Mouse (Mus musculus) midbrain, embryonic 12.5 days (tissue): Measurements from ENCODE around the gene Slc6a5. TPM values are rescaled to one million over a fixed set of nuclear protein-coding genes. Genes with fewer than 3 reads are reported as not detected.

Experiments used
- ATAC-seq: fragments of 200-750 bp; cut with Nextera tagmentation; 2 replicates; pipeline ENCODE4 v1.8.0; 2017; ENCODE audit warnings: low read depth, moderate TSS enrichment, moderate library complexity; ENCODE audit not compliant: low FRiP score
- H3K27ac ChIP-seq: fragments of 300-500 bp; sonication (generic); replicated peaks from 2 replicates; pipeline ENCODE4 v1.5.1; 2016; ENCODE audit warnings: mild to moderate bottlenecking
- H3K27me3 ChIP-seq: fragments of 300-500 bp; sonication (generic); 2 replicates; pipeline ENCODE4 v1.6.1; 2016; ENCODE audit warnings: mild to moderate bottlenecking
- H3K36me3 ChIP-seq: fragments of 300-500 bp; sonication (generic); 2 replicates; pipeline ENCODE4 v1.6.1; 2016
- H3K4me1 ChIP-seq: fragments of 300-500 bp; sonication (generic); 2 replicates; pipeline ENCODE4 v1.6.1; 2016
- H3K4me2 ChIP-seq: fragments of 300-500 bp; sonication (generic); replicated peaks from 2 replicates; pipeline ENCODE4 v1.6.1; 2016; ENCODE audit warnings: mild to moderate bottlenecking, moderate library complexity
- H3K4me3 ChIP-seq: fragments of 300-500 bp; sonication (generic); 2 replicates; pipeline ENCODE4 v1.5.1; 2016; ENCODE audit warnings: mild to moderate bottlenecking
- H3K9ac ChIP-seq: fragments of 300-500 bp; sonication (generic); replicated peaks from 2 replicates; pipeline ENCODE4 v1.6.1; 2016; ENCODE audit warnings: mild to moderate bottlenecking, moderate library complexity
- H3K9me3 ChIP-seq: fragments of 300-500 bp; sonication (generic); 2 replicates; pipeline ENCODE4 v1.6.1; 2016; ENCODE audit warnings: mild to moderate bottlenecking
- WGBS: fragments of 180-500 bp; shearing (Covaris S2); methylation state at CpG from one replicate; pipeline ENCODE4 v1.1.7; 2016; 5-methylcytosine and 5-hydroxymethylcytosine counted together
- polyA plus RNA-seq: library from polyadenylated mRNA; unstranded; fragments of >200 nt; fragmentation: Nextera tagmentation; extraction: Ambion mirVana; gene quantifications from 2 replicates; pipeline ENCODE4 v1.2.1, GENCODE M21; 2016

Gene Slc6a5
- polyA plus RNA-seq, 1 experiment from 2014 or later: 0.08 TPM

- no peaks in the 10 kb centered on the region for H3K27me3 ChIP-seq
- WGBS: 80% methylated on average over 2 of the region's 2 CpGs
- H3K27ac ChIP-seq: no peak overlapping the region
- no peaks in the 10 kb centered on the region for H3K4me1 ChIP-seq
- H3K4me3 ChIP-seq: no peak overlapping the region
- no peak overlapping the region for H3K9ac ChIP-seq
- no peak overlapping the region for H3K4me2 ChIP-seq
- H3K9me3 ChIP-seq: no peaks in the 10 kb centered on the region
- H3K36me3 ChIP-seq: no peaks in the 10 kb centered on the region
- ATAC-seq: no peak
Observed at GRCm38 (mm10) chr7:50005268-50005667, 95.3 kb downstream of the Slc6a5 start.

Other genes with a start within 250 kb of the Slc6a5 start
- 9.3 and 12.2 TPM in 2 replicates for gene Htatip2, start 151.0 kb upstream of the Slc6a5 start, polyA plus RNA-seq
- gene Prmt3, start 131.8 kb upstream of the Slc6a5 start, polyA plus RNA-seq: 74.7 and 78.4 TPM in 2 replicates
- gene Nell1, start 64.7 kb downstream of the Slc6a5 start, polyA plus RNA-seq: 2.9 and 3.4 TPM in 2 replicates